Mouse (Mus musculus): Measurements from ENCODE around the gene Primpol. TPM values are rescaled to one million over a fixed set of nuclear protein-coding genes. Genes with fewer than 3 reads are reported as not detected.

Gene Primpol
- polyA plus RNA-seq, 1 experiment from 2014 or later = 16.9 TPM

GRCm38 (mm10) chr8:46566914-46567529 lies 50.0 kb downstream of the Primpol start:
- no peak for DNase-seq (ENCODE audit: low spot score)

- DNase-seq (ENCODE audit: low spot score) = no peak
Observed at GRCm38 (mm10) chr8:46562333-46562732, 54.7 kb downstream of the Primpol start.

- peak; percentile 32 for DNase-seq (ENCODE audit: low spot score)
Observed at GRCm38 (mm10) chr8:46559428-46559827, 57.6 kb downstream of the Primpol start.

- DNase-seq (ENCODE audit: low spot score) = no peak
Observed at GRCm38 (mm10) chr8:46552441-46552765, 64.6 kb downstream of the Primpol start.

- peak; percentile 99 for DNase-seq (ENCODE audit: low spot score)
Observed at GRCm38 (mm10) chr8:46551615-46552440, 65.2 kb downstream of the Primpol start, which contains the start of gene Cenpu. TSS of gene Cenpu (plus strand) at chr8:46552028.

- DNase-seq (ENCODE audit: low spot score) = no peak
Observed at GRCm38 (mm10) chr8:46551029-46551428, 66.0 kb downstream of the Primpol start.

- no peak for DNase-seq (ENCODE audit: low spot score)
Observed at GRCm38 (mm10) chr8:46550058-46550457, 67.0 kb downstream of the Primpol start.

GRCm38 (mm10) chr8:46547245-46547644 lies 69.8 kb downstream of the Primpol start:
- DNase-seq (ENCODE audit: low spot score) = peak; percentile 58

- no peak for DNase-seq (ENCODE audit: low spot score)
Observed at GRCm38 (mm10) chr8:46546431-46547176, 70.4 kb downstream of the Primpol start.

GRCm38 (mm10) chr8:46545854-46546253 lies 71.2 kb downstream of the Primpol start:
- no peak for DNase-seq (ENCODE audit: low spot score)

- DNase-seq (ENCODE audit: low spot score) = no peak
Observed at GRCm38 (mm10) chr8:46543662-46544061, 73.3 kb downstream of the Primpol start.

GRCm38 (mm10) chr8:46543191-46543590 lies 73.8 kb downstream of the Primpol start:
- DNase-seq (ENCODE audit: low spot score) = peak; percentile 60

GRCm38 (mm10) chr8:46539701-46540100 lies 77.3 kb downstream of the Primpol start:
- no peak for DNase-seq (ENCODE audit: low spot score)

- no peak for DNase-seq (ENCODE audit: low spot score)
Observed at GRCm38 (mm10) chr8:46533926-46534325, 83.1 kb downstream of the Primpol start.

- DNase-seq (ENCODE audit: low spot score) = no peak
Observed at GRCm38 (mm10) chr8:46530541-46530940, 86.5 kb downstream of the Primpol start.

GRCm38 (mm10) chr8:46529508-46529907 lies 87.5 kb downstream of the Primpol start:
- DNase-seq (ENCODE audit: low spot score) = no peak

- DNase-seq (ENCODE audit: low spot score) = no peak
Observed at GRCm38 (mm10) chr8:46526821-46527220, 90.2 kb downstream of the Primpol start.

- DNase-seq (ENCODE audit: low spot score) = no peak
Observed at GRCm38 (mm10) chr8:46526098-46526497, 90.9 kb downstream of the Primpol start.

Data from thymus, postnatal 0 days (tissue).